In the genomic region with DNA sequence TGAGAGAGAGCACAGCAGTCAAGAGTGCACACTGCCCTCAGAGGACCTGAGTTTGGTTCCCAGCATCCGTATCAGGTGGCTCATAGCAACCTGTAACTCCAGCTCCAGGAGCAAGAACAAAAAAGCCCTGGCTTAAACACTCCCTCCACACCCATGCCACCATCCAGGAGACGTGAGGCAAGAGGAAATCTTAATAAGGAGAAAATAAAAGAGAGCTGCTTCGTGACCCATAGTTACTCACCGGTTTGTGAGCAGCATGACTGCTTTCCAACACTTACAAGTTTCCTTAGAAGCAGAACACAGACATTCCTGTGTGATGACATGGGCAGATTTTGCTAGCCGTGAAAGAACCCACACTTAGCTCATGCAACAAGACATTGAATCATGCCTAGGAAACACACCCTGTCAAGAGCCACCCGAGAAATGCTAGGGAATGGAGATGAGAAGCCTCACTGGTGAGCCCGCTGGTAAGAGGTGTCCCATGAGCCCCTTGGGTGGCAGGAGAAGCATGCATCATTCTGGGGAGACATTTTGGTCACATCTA, we compare ENCODE assay signal across 25 mouse cellular contexts.
"Had no signal": no experiment of that assay in that cellular context is flagged by ENCODE, and none has a peak within 500 bp of the region (broad histone marks: within the 10 kb centered on the region; RNA-seq: fewer than 3 reads in every experiment).

No protein-coding gene starts in this region.

- H3K4me1 ChIP-seq: heart, embryonic 10.5 days; heart, embryonic 12.5 days; intestine, embryonic 15.5 days; limb, embryonic 13.5 days; limb, embryonic 15.5 days; liver, embryonic 12.5 days had no signal

- DNase-seq: gastrocnemius, adult 2 months; gastrocnemius, postnatal 14 days; gastrocnemius, postnatal 36 days; heart, adult 18-20 months; heart, postnatal 10 days; heart, postnatal 4 days; kidney, adult 18-20 months; kidney, adult 8-10 months; kidney, postnatal 10 days; kidney, postnatal 25 days; kidney, postnatal 4 days; layer of hippocampus, adult 9-11 months; layer of hippocampus, postnatal 36 days; left cerebral cortex, postnatal 4 days had no signal

- H3K4me3 ChIP-seq: gastrocnemius, adult 2 months; heart, embryonic 10.5 days; heart, embryonic 12.5 days; hindbrain, embryonic 10.5 days; hindbrain, embryonic 12.5 days; intestine, embryonic 15.5 days; layer of hippocampus, adult 2 months; limb, embryonic 13.5 days; limb, embryonic 15.5 days; liver, embryonic 12.5 days had no signal

- H3K27ac ChIP-seq: gastrocnemius, adult 2 months; heart, embryonic 10.5 days; hindbrain, embryonic 10.5 days; hindbrain, embryonic 12.5 days; hindbrain, embryonic 14.5 days; intestine, embryonic 15.5 days; layer of hippocampus, adult 2 months; limb, embryonic 13.5 days; limb, embryonic 15.5 days; liver, embryonic 12.5 days; liver, embryonic 14.5 days had no signal
